Mouse (Mus musculus): ENCODE measurements around the gene Etl4. TPM values are rescaled to one million over a fixed set of nuclear protein-coding genes. Genes with fewer than 3 reads are reported as not detected.
A peak's percentile ranks its signal among the peaks of the same experiment; 100 is the strongest.
"Not testable (repeated sequence)": the region's sequence is repeated elsewhere in the genome, so short reads cannot be mapped to it uniquely, and the experiment has no call there.

Gene Etl4
- polyA plus RNA-seq, 1 experiment from 2014 or later, result 7.3 TPM

GRCm38 (mm10) chr2:20654598-20655340 is 745.2 kb downstream of the Etl4 start:
- 32% methylated on average over 9 of the region's 9 CpGs for WGBS
- Histone ChIP-seq H3K9ac (replicated peaks; ENCODE audit: low read depth, low read length) (no peak overlapping the region), H3K4me1 (ENCODE audit: control insufficient read depth, insufficient read depth, low read length) (no peaks in the 10 kb centered on the region), H3K4me3 (ENCODE audit: low read depth, low read length) (no peak overlapping the region), H3K9me3 (ENCODE audit: control insufficient read depth, low read length) (no peaks in the 10 kb centered on the region), H3K4me2 (ENCODE audit: low read depth, low read length) (no peak overlapping the region), H3K27ac (ENCODE audit: low read depth, low read length) (no peak overlapping the region), H3K27me3 (ENCODE audit: control insufficient read depth, insufficient read depth, low read length) (no peaks in the 10 kb centered on the region), H3K36me3 (ENCODE audit: control insufficient read depth, insufficient read depth, low read length) (no peaks in the 10 kb centered on the region)
- no peak for ATAC-seq (ENCODE audit: low read depth)

- H3K4me3 ChIP-seq (ENCODE audit: low read depth, low read length), result no peak overlapping the region
- no peak for ATAC-seq (ENCODE audit: low read depth)
- no peaks in the 10 kb centered on the region for H3K4me1 ChIP-seq (ENCODE audit: control insufficient read depth, insufficient read depth, low read length)
- H3K27me3 ChIP-seq (ENCODE audit: control insufficient read depth, insufficient read depth, low read length), result no peaks in the 10 kb centered on the region
- 17% methylated on average over 2 of the region's 2 CpGs for WGBS
- H3K27ac ChIP-seq (ENCODE audit: low read depth, low read length), result no peak overlapping the region
- no peak overlapping the region for H3K4me2 ChIP-seq (ENCODE audit: low read depth, low read length)
- no peaks in the 10 kb centered on the region for H3K9me3 ChIP-seq (ENCODE audit: control insufficient read depth, low read length)
- no peak overlapping the region for H3K9ac ChIP-seq (replicated peaks; ENCODE audit: low read depth, low read length)
- H3K36me3 ChIP-seq (ENCODE audit: control insufficient read depth, insufficient read depth, low read length), result no peaks in the 10 kb centered on the region
Measured at GRCm38 (mm10) chr2:20655341-20655612, 745.7 kb downstream of the Etl4 start.

GRCm38 (mm10) chr2:20657856-20658255 is 748.3 kb downstream of the Etl4 start:
- Histone ChIP-seq H3K27me3 (ENCODE audit: control insufficient read depth, insufficient read depth, low read length) (no peaks in the 10 kb centered on the region), H3K4me2 (ENCODE audit: low read depth, low read length) (no peak overlapping the region), H3K4me3 (ENCODE audit: low read depth, low read length) (no peak overlapping the region), H3K36me3 (ENCODE audit: control insufficient read depth, insufficient read depth, low read length) (no peaks in the 10 kb centered on the region), H3K4me1 (ENCODE audit: control insufficient read depth, insufficient read depth, low read length) (no peaks in the 10 kb centered on the region), H3K9me3 (ENCODE audit: control insufficient read depth, low read length) (no peaks in the 10 kb centered on the region), H3K27ac (ENCODE audit: low read depth, low read length) (no peak overlapping the region), H3K9ac (replicated peaks; ENCODE audit: low read depth, low read length) (no peak overlapping the region)
- WGBS, result 91% methylated on average over 3 of the region's 3 CpGs
- ATAC-seq (ENCODE audit: low read depth), result no peak

GRCm38 (mm10) chr2:20661841-20662240 is 752.3 kb downstream of the Etl4 start:
- 96% methylated on average over 11 of the region's 11 CpGs for WGBS
- Histone ChIP-seq H3K36me3 (ENCODE audit: control insufficient read depth, insufficient read depth, low read length) (no peaks in the 10 kb centered on the region), H3K27me3 (ENCODE audit: control insufficient read depth, insufficient read depth, low read length) (no peaks in the 10 kb centered on the region), H3K27ac (ENCODE audit: low read depth, low read length) (no peak overlapping the region), H3K4me2 (ENCODE audit: low read depth, low read length) (no peak overlapping the region), H3K9ac (replicated peaks; ENCODE audit: low read depth, low read length) (no peak overlapping the region), H3K4me3 (ENCODE audit: low read depth, low read length) (no peak overlapping the region), H3K9me3 (ENCODE audit: control insufficient read depth, low read length) (no peaks in the 10 kb centered on the region), H3K4me1 (ENCODE audit: control insufficient read depth, insufficient read depth, low read length) (no peaks in the 10 kb centered on the region)
- no peak for ATAC-seq (ENCODE audit: low read depth)

GRCm38 (mm10) chr2:20662696-20663095 is 753.1 kb downstream of the Etl4 start:
- Histone ChIP-seq H3K9me3 (ENCODE audit: control insufficient read depth, low read length) (no peaks in the 10 kb centered on the region), H3K4me1 (ENCODE audit: control insufficient read depth, insufficient read depth, low read length) (no peaks in the 10 kb centered on the region), H3K4me2 (ENCODE audit: low read depth, low read length) (no peak overlapping the region), H3K4me3 (ENCODE audit: low read depth, low read length) (no peak overlapping the region), H3K27me3 (ENCODE audit: control insufficient read depth, insufficient read depth, low read length) (no peaks in the 10 kb centered on the region), H3K36me3 (ENCODE audit: control insufficient read depth, insufficient read depth, low read length) (no peaks in the 10 kb centered on the region), H3K9ac (replicated peaks; ENCODE audit: low read depth, low read length) (no peak overlapping the region), H3K27ac (ENCODE audit: low read depth, low read length) (no peak overlapping the region)
- no peak for ATAC-seq (ENCODE audit: low read depth)
- 90% methylated on average over 3 of the region's 3 CpGs for WGBS

- no peak overlapping the region for H3K4me2 ChIP-seq (ENCODE audit: low read depth, low read length)
- H3K9ac ChIP-seq (replicated peaks; ENCODE audit: low read depth, low read length), result no peak overlapping the region
- H3K36me3 ChIP-seq (ENCODE audit: control insufficient read depth, insufficient read depth, low read length), result no peaks in the 10 kb centered on the region
- no peaks in the 10 kb centered on the region for H3K4me1 ChIP-seq (ENCODE audit: control insufficient read depth, insufficient read depth, low read length)
- 32% methylated on average over 4 of the region's 5 CpGs for WGBS
- no peak overlapping the region for H3K27ac ChIP-seq (ENCODE audit: low read depth, low read length)
- H3K27me3 ChIP-seq (ENCODE audit: control insufficient read depth, insufficient read depth, low read length), result no peaks in the 10 kb centered on the region
- no peaks in the 10 kb centered on the region for H3K9me3 ChIP-seq (ENCODE audit: control insufficient read depth, low read length)
- ATAC-seq (ENCODE audit: low read depth), result no peak
- no peak overlapping the region for H3K4me3 ChIP-seq (ENCODE audit: low read depth, low read length)
Measured at GRCm38 (mm10) chr2:20665309-20665971, 755.9 kb downstream of the Etl4 start.

GRCm38 (mm10) chr2:20666051-20666478 is 756.5 kb downstream of the Etl4 start:
- peak; percentile 73; the same call in 1 of the 2 replicates for ATAC-seq (ENCODE audit: low read depth)
- no peaks in the 10 kb centered on the region for H3K9me3 ChIP-seq (ENCODE audit: control insufficient read depth, low read length)
- H3K4me3 ChIP-seq (ENCODE audit: low read depth, low read length), result no peak overlapping the region
- no peaks in the 10 kb centered on the region for H3K27me3 ChIP-seq (ENCODE audit: control insufficient read depth, insufficient read depth, low read length)
- no peaks in the 10 kb centered on the region for H3K36me3 ChIP-seq (ENCODE audit: control insufficient read depth, insufficient read depth, low read length)
- no peak overlapping the region for H3K4me2 ChIP-seq (ENCODE audit: low read depth, low read length)
- no peaks in the 10 kb centered on the region for H3K4me1 ChIP-seq (ENCODE audit: control insufficient read depth, insufficient read depth, low read length)
- no peak overlapping the region for H3K27ac ChIP-seq (ENCODE audit: low read depth, low read length)
- no peak overlapping the region for H3K9ac ChIP-seq (replicated peaks; ENCODE audit: low read depth, low read length)
- 48% methylated on average over 2 of the region's 2 CpGs for WGBS

GRCm38 (mm10) chr2:20667876-20668275 is 758.3 kb downstream of the Etl4 start:
- no peak for ATAC-seq (ENCODE audit: low read depth)
- H3K27me3 ChIP-seq (ENCODE audit: control insufficient read depth, insufficient read depth, low read length), result no peaks in the 10 kb centered on the region
- no peak overlapping the region for H3K4me3 ChIP-seq (ENCODE audit: low read depth, low read length)
- H3K4me1 ChIP-seq (ENCODE audit: control insufficient read depth, insufficient read depth, low read length), result no peaks in the 10 kb centered on the region
- no peak overlapping the region for H3K4me2 ChIP-seq (ENCODE audit: low read depth, low read length)
- no peaks in the 10 kb centered on the region for H3K9me3 ChIP-seq (ENCODE audit: control insufficient read depth, low read length)
- no peak overlapping the region for H3K9ac ChIP-seq (replicated peaks; ENCODE audit: low read depth, low read length)
- 87% methylated on average over 3 of the region's 3 CpGs for WGBS
- H3K36me3 ChIP-seq (ENCODE audit: control insufficient read depth, insufficient read depth, low read length), result no peaks in the 10 kb centered on the region
- H3K27ac ChIP-seq (ENCODE audit: low read depth, low read length), result no peak overlapping the region

GRCm38 (mm10) chr2:20668276-20669030 is 758.9 kb downstream of the Etl4 start:
- not testable (repeated sequence) for H3K9me3 ChIP-seq (ENCODE audit: control insufficient read depth, low read length); H3K4me2 ChIP-seq (ENCODE audit: low read depth, low read length); H3K27ac ChIP-seq (ENCODE audit: low read depth, low read length); H3K4me3 ChIP-seq (ENCODE audit: low read depth, low read length); H3K9ac ChIP-seq (replicated peaks; ENCODE audit: low read depth, low read length); ATAC-seq (ENCODE audit: low read depth); H3K27me3 ChIP-seq (ENCODE audit: control insufficient read depth, insufficient read depth, low read length); H3K4me1 ChIP-seq (ENCODE audit: control insufficient read depth, insufficient read depth, low read length); H3K36me3 ChIP-seq (ENCODE audit: control insufficient read depth, insufficient read depth, low read length)
- WGBS, result 87% methylated on average over 12 of the region's 12 CpGs
